Mouse (Mus musculus): ENCODE measurements around the gene Dstn. TPM values are rescaled to one million over a fixed set of nuclear protein-coding genes. Genes with fewer than 3 reads are reported as not detected.
A peak's percentile ranks its signal among the peaks of the same experiment; 100 is the strongest.

Dstn gene
- polyA plus RNA-seq, 1 experiment from 2014 or later = 373 TPM

DNA sequence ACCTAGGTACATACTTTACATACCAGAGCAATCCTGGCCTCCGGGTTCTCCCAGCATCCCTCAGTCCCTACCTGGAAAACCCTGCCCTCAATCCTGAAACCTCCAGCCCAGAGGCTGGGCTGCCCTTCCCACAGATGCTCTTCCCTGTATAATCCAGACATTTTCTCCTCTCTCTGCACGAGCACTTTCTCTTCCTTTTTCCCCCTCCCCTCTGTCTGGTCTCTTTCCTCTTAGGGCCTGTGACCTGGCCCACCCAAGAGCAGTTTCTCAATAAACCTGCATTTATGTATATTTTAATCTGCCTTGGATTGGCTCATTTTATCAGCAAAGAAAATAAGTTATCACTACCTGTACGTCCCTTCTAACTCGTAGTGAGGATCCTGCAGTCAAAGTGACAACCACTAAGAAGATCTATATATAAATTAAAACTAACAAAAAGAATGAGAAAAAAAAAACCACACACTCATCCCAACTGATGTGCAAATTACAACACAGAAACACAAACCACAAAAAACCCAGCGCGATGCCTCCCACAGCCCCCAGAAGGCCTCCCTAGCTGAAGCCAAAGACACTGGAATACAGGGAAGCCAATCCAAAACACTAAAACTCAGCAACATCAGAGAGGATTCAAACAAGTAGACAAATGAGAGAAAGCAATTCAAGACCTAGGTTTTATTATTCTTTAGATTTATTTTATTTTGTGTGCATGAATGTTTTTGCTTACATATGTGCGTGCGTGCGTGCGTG is 23.6 kb upstream of the Dstn start:
- Histone ChIP-seq H3K4me2 (replicated peaks) (no peak overlapping the region), H3K9ac (replicated peaks) (no peak overlapping the region), H3K9me3 (no peaks in the 10 kb centered on the region), H3K27me3 (no peaks in the 10 kb centered on the region), H3K4me3 (no peak overlapping the region), H3K36me3 (no peaks in the 10 kb centered on the region), H3K27ac (replicated peaks) (no peak overlapping the region), H3K4me1 (no peaks in the 10 kb centered on the region)
- WGBS = 91% methylated on average over 10 of the region's 10 CpGs
- ATAC-seq (ENCODE audit: low FRiP score, low read depth) = no peak

GRCm38 (mm10) chr2:143899470-143900220 is 15.5 kb upstream of the Dstn start:
- Histone ChIP-seq H3K27me3 (no peaks in the 10 kb centered on the region), H3K4me3 (no peak overlapping the region), H3K9me3 (no peaks in the 10 kb centered on the region), H3K36me3 (no peaks in the 10 kb centered on the region), H3K9ac (replicated peaks) (no peak overlapping the region), H3K27ac (replicated peaks) (no peak overlapping the region), H3K4me2 (replicated peaks) (no peak overlapping the region), H3K4me1 (no peaks in the 10 kb centered on the region)
- 95% methylated on average over 9 of the region's 9 CpGs for WGBS
- ATAC-seq (ENCODE audit: low FRiP score, low read depth) = no peak

DNA sequence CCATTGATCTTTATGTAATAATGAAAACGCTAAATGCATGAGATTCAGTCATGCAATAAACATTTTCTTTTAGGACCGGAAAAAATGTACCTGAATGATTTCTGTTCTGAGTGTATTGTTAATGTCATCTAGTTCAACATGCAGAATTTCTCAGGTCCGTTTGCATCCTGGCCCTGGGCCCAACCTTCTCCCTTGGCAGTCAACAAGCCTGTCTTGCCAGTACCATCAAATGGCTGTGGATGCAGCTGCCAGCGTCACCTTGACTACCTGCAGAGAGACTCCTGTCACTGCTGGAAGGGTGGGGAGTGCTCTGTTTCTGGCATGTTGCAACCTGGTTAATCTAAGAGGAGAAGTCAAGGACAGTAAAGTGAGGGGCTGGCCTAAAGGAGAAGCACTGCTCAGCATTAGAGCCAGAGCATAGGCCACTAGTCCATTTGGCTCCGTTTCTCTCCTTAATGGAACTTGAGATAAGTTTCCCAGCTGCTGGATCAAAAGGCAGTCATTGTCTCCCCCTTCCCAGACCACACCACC is 14.2 kb upstream of the Dstn start:
- Histone ChIP-seq H3K9me3 (no peaks in the 10 kb centered on the region), H3K4me2 (replicated peaks) (no peak overlapping the region), H3K4me1 (no peaks in the 10 kb centered on the region), H3K27me3 (no peaks in the 10 kb centered on the region), H3K27ac (replicated peaks) (no peak overlapping the region), H3K4me3 (no peak overlapping the region), H3K9ac (replicated peaks) (no peak overlapping the region), H3K36me3 (no peaks in the 10 kb centered on the region)
- ATAC-seq (ENCODE audit: low FRiP score, low read depth) = no peak
- 87% methylated on average over 5 of the region's 5 CpGs for WGBS

DNA sequence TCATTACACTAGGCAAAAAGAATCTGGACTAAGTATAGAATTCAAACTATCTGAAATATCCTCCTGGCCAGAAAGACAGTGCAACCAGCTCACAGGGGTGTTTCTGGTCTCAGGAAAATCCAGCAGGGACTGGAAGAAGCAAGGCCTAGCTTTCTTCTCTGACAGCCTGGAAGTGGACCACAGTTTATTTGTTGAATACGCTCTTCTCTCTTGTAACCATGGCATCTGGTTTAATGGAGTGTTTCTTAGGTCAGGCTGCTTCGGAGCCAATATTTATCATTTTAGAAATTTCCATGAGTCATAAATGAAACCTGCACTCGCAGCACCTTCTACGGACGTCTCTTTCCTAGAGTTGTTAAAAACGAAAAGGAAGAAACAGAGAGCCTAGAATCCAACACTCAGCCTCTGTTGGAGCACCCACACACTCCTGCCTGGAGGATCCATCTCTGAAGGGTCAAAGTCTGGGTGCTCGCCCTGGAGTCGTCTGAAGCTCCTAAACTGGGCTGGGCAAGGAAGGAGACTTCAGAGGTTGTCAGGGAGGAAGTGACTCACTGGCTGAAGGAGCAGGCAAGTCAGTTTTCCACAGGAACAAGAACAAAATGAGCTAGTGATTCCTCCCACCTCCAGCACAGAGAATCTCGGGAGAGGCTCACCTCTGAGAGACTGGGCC is 11.6 kb upstream of the Dstn start:
- H3K4me3 ChIP-seq = no peak overlapping the region
- H3K36me3 ChIP-seq = no peaks in the 10 kb centered on the region
- no peak overlapping the region for H3K4me2 ChIP-seq (replicated peaks)
- ATAC-seq (ENCODE audit: low FRiP score, low read depth) = no peak
- H3K9ac ChIP-seq (replicated peaks) = no peak overlapping the region
- no peak overlapping the region for H3K27ac ChIP-seq (replicated peaks)
- H3K27me3 ChIP-seq = no peaks in the 10 kb centered on the region
- no peaks in the 10 kb centered on the region for H3K4me1 ChIP-seq
- no peaks in the 10 kb centered on the region for H3K9me3 ChIP-seq
- WGBS = 85% methylated on average over 9 of the region's 9 CpGs

DNA sequence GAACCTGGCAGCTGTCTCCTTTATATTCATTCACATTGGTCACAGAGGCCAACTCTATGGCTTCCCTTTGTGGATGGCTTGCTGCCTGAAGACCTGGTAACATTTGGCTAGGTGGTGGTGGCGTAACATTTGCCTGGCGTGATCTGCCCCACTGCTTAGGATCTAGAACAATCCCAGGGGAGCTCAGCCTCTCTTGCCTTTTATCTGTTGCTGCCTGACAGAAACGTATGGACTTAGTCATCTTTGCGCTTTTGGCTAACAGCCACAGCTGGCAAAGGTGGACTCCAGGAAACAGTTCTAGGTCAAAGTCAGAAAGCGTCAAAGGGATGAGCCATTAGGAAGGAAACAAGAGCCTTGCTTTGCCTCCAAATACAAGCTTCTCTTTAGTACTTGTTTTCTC is 10.2 kb upstream of the Dstn start:
- Histone ChIP-seq H3K27me3 (no peaks in the 10 kb centered on the region), H3K4me3 (no peak overlapping the region), H3K4me1 (no peaks in the 10 kb centered on the region), H3K27ac (replicated peaks) (no peak overlapping the region), H3K4me2 (replicated peaks) (no peak overlapping the region), H3K36me3 (no peaks in the 10 kb centered on the region), H3K9ac (replicated peaks) (no peak overlapping the region), H3K9me3 (no peaks in the 10 kb centered on the region)
- ATAC-seq (ENCODE audit: low FRiP score, low read depth) = no peak
- 86% methylated on average over 5 of the region's 5 CpGs for WGBS

GRCm38 (mm10) chr2:143909230-143909629 is 5.9 kb upstream of the Dstn start:
- Histone ChIP-seq H3K9ac (replicated peaks) (no peak overlapping the region), H3K4me1 (no peaks in the 10 kb centered on the region; the same call in 1 of the 2 replicates), H3K36me3 (no peaks in the 10 kb centered on the region), H3K27me3 (no peaks in the 10 kb centered on the region), H3K4me3 (no peak overlapping the region), H3K4me2 (replicated peaks) (no peak overlapping the region), H3K9me3 (no peaks in the 10 kb centered on the region), H3K27ac (replicated peaks) (no peak overlapping the region)
- 93% methylated on average over 2 of the region's 2 CpGs for WGBS
- no peak for ATAC-seq (ENCODE audit: low FRiP score, low read depth)

- H3K9me3 ChIP-seq = no peaks in the 10 kb centered on the region
- H3K9ac ChIP-seq (replicated peaks) = no peak overlapping the region
- peaks cover 11% of the 10 kb centered on the region for H3K4me1 ChIP-seq
- 95% methylated on average over 2 of the region's 2 CpGs for WGBS
- no peak overlapping the region for H3K27ac ChIP-seq (replicated peaks)
- ATAC-seq (ENCODE audit: low FRiP score, low read depth) = no peak
- H3K27me3 ChIP-seq = no peaks in the 10 kb centered on the region
- H3K36me3 ChIP-seq = no peaks in the 10 kb centered on the region
- H3K4me2 ChIP-seq (replicated peaks) = no peak overlapping the region
- H3K4me3 ChIP-seq = no peak overlapping the region
These were observed 2.9 kb upstream of the Dstn start for GRCm38 (mm10) chr2:143912199-143912598.

- Histone ChIP-seq H3K4me2 (replicated peaks) (peak overlapping the region; percentile 71), H3K4me1 (peaks cover 22% of the 10 kb centered on the region), H3K27ac (replicated peaks) (peak overlapping the region; percentile 97; the same call in 1 of the 2 replicates), H3K36me3 (no peaks in the 10 kb centered on the region), H3K27me3 (no peaks in the 10 kb centered on the region), H3K9ac (replicated peaks) (peak overlapping the region; percentile 81), H3K9me3 (no peaks in the 10 kb centered on the region), H3K4me3 (peak overlapping the region; percentile 71)
- no peak for ATAC-seq (ENCODE audit: low FRiP score, low read depth)
- 8% methylated on average over 10 of the region's 10 CpGs for WGBS
These were observed 899 bp upstream of the Dstn start for GRCm38 (mm10) chr2:143914221-143914620.

DNA sequence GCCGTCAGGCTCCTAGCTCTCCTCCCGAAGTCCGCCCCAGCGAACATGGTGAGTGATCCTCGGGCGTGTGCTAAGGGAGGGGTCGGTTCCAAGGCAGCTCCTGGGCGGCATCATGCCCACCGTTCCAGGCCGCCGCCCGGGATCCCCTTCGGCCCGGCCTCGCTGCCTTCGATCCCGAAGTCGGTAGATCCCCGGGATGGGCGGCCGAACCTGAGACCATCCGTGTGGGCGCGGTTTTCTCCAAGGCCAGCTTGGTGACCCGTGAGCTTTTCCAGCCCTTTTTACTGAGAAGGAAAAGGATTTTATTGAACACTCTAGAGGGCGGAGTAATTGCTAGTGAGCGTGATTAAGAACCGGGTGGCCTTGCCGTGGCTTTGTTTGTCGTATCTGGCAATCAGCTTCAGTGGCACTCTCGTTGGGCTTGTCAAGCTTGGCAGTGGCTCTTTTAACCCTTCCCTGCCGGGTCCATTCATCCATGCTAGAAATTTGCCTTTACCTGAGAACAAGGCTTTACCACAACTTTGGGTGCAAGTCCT is 548 bp downstream of the Dstn start:
- peak; percentile 36 for ATAC-seq (ENCODE audit: low FRiP score, low read depth)
- H3K27ac ChIP-seq (replicated peaks) = peak overlapping the region; percentile 97
- peaks cover 22% of the 10 kb centered on the region for H3K4me1 ChIP-seq
- H3K4me2 ChIP-seq (replicated peaks) = peak overlapping the region; percentile 71
- no peaks in the 10 kb centered on the region for H3K9me3 ChIP-seq
- H3K4me3 ChIP-seq = peak overlapping the region; percentile 71
- no peaks in the 10 kb centered on the region for H3K27me3 ChIP-seq
- under 1% methylated on average over 32 of the region's 32 CpGs for WGBS
- no peaks in the 10 kb centered on the region for H3K36me3 ChIP-seq
- peak overlapping the region; percentile 81 for H3K9ac ChIP-seq (replicated peaks)

- ATAC-seq (ENCODE audit: low FRiP score, low read depth) = no peak
- H3K27me3 ChIP-seq = no peaks in the 10 kb centered on the region
- peak overlapping the region; percentile 97 for H3K27ac ChIP-seq (replicated peaks)
- peaks cover 22% of the 10 kb centered on the region for H3K4me1 ChIP-seq
- 14% methylated on average over 5 of the region's 5 CpGs for WGBS
- peak overlapping the region; percentile 81 for H3K9ac ChIP-seq (replicated peaks)
- H3K36me3 ChIP-seq = no peaks in the 10 kb centered on the region
- H3K4me2 ChIP-seq (replicated peaks) = peak overlapping the region; percentile 71
- no peaks in the 10 kb centered on the region for H3K9me3 ChIP-seq
- H3K4me3 ChIP-seq = peak overlapping the region; percentile 71
These were observed 1.1 kb downstream of the Dstn start for GRCm38 (mm10) chr2:143916229-143916628.

DNA sequence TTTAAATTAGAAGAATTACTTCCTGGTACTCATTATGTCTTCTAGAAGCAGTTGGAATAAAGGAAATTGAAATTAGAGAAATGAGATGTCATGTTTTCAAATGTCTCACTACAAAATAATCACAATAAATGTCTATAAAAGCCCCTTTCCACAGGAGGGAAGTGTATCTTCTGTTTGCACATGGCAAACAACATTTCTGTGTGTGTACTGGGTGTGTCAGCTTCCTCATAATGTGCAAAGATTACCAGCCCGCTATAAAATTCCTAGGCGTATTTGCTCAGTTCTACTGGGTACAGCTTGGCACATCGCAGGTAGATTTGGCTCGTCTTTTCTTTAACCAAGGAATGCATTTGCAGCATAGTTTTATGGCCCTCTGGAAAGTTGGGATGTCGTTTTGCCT is 2.5 kb downstream of the Dstn start:
- no peaks in the 10 kb centered on the region for H3K36me3 ChIP-seq
- ATAC-seq (ENCODE audit: low FRiP score, low read depth) = no peak
- no peak overlapping the region for H3K27ac ChIP-seq (replicated peaks)
- no peak overlapping the region for H3K4me2 ChIP-seq (replicated peaks)
- no peaks in the 10 kb centered on the region for H3K27me3 ChIP-seq
- no peaks in the 10 kb centered on the region for H3K9me3 ChIP-seq
- no peak overlapping the region for H3K9ac ChIP-seq (replicated peaks)
- no peak overlapping the region for H3K4me3 ChIP-seq
- H3K4me1 ChIP-seq = peaks cover 22% of the 10 kb centered on the region
- 88% methylated on average over 5 of the region's 5 CpGs for WGBS
